Mouse (Mus musculus): Measurements from ENCODE around the gene Rbks. TPM values are rescaled to one million over a fixed set of nuclear protein-coding genes. Genes with fewer than 3 reads are reported as not detected.

The Rbks gene
- polyA plus RNA-seq, 1 experiment from 2014 or later: 2.3 TPM

DNA sequence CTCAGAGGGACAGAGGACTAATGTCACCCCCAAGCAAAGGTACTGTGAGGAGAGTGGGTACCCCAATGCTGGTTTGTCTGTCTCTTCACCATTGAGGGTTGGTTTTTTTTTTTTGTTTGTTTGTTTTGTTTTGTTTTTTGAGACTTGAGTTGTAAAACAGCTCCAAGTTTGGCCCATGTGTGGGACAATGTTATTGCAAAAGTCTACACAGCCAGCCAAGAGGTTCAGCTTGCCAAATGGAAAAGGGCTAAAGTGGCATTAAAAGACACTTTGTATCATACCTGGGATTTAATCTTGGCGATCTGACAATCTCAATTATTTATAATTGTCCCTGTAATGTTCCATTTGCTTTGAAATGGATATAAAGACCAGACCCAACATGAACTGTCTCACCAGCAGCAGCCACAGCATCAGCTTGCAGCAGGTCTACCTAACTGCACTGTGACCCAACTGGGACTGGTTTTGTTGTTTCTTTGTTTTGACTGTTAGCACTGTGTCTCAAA is 41.7 kb downstream of the Rbks start:
- H3K9me3 ChIP-seq (ENCODE audit: control insufficient read depth, low read length): no peaks in the 10 kb centered on the region
- ATAC-seq (ENCODE audit: low FRiP score) (no peak), DNase-seq (ENCODE audit: low spot score) (no peak)
- H3K4me3 ChIP-seq (replicated peaks; ENCODE audit: low read length): no peak overlapping the region
- no peak overlapping the region for H3K9ac ChIP-seq
- H3K4me2 ChIP-seq (replicated peaks): no peak overlapping the region
- WGBS: 88% methylated on average over 1 of the region's 1 CpGs
- H3K4me1 ChIP-seq (replicated peaks; ENCODE audit: control insufficient read depth, insufficient read depth, low read length): no peaks in the 10 kb centered on the region
- no peaks in the 10 kb centered on the region; the same call in 1 of the 2 replicates for H3K36me3 ChIP-seq (replicated peaks; ENCODE audit: control insufficient read depth, insufficient read depth)
- no peaks in the 10 kb centered on the region for H3K27me3 ChIP-seq (ENCODE audit: control insufficient read depth, insufficient read depth, low read length)
- H3K27ac ChIP-seq: no peak overlapping the region

- no peaks in the 10 kb centered on the region for H3K36me3 ChIP-seq (replicated peaks; ENCODE audit: control insufficient read depth, insufficient read depth)
- no peaks in the 10 kb centered on the region for H3K4me1 ChIP-seq (replicated peaks; ENCODE audit: control insufficient read depth, insufficient read depth, low read length)
- no peaks in the 10 kb centered on the region for H3K27me3 ChIP-seq (ENCODE audit: control insufficient read depth, insufficient read depth, low read length)
- no peak overlapping the region for H3K4me2 ChIP-seq (replicated peaks)
- WGBS: 90% methylated on average over 2 of the region's 2 CpGs
- H3K4me3 ChIP-seq (replicated peaks; ENCODE audit: low read length): no peak overlapping the region
- ATAC-seq (ENCODE audit: low FRiP score): no peak
- H3K9me3 ChIP-seq (ENCODE audit: control insufficient read depth, low read length): no peaks in the 10 kb centered on the region
- no peak overlapping the region for H3K9ac ChIP-seq
- H3K27ac ChIP-seq: no peak overlapping the region
- DNase-seq (ENCODE audit: low spot score): no peak
Measured at GRCm38 (mm10) chr5:31650518-31651288, 46.7 kb downstream of the Rbks start.

GRCm38 (mm10) chr5:31647327-31647726 is 50.1 kb downstream of the Rbks start:
- Histone ChIP-seq H3K27me3 (ENCODE audit: control insufficient read depth, insufficient read depth, low read length) (no peaks in the 10 kb centered on the region), H3K9me3 (ENCODE audit: control insufficient read depth, low read length) (no peaks in the 10 kb centered on the region), H3K4me1 (replicated peaks; ENCODE audit: control insufficient read depth, insufficient read depth, low read length) (no peaks in the 10 kb centered on the region), H3K9ac (no peak overlapping the region), H3K36me3 (replicated peaks; ENCODE audit: control insufficient read depth, insufficient read depth) (0 out of 2 replicates have a peak, but pooled peaks cover 3% of the 10 kb centered on the region), H3K4me3 (replicated peaks; ENCODE audit: low read length) (no peak overlapping the region), H3K4me2 (replicated peaks) (no peak overlapping the region), H3K27ac (no peak overlapping the region)
- ATAC-seq (ENCODE audit: low FRiP score): no peak
- 83% methylated on average over 2 of the region's 2 CpGs for WGBS
- DNase-seq (ENCODE audit: low spot score): no peak

- Histone ChIP-seq H3K4me1 (replicated peaks; ENCODE audit: control insufficient read depth, insufficient read depth, low read length) (no peaks in the 10 kb centered on the region), H3K9ac (no peak overlapping the region), H3K4me3 (replicated peaks; ENCODE audit: low read length) (no peak overlapping the region), H3K4me2 (replicated peaks) (no peak overlapping the region), H3K27ac (no peak overlapping the region), H3K9me3 (ENCODE audit: control insufficient read depth, low read length) (no peaks in the 10 kb centered on the region), H3K36me3 (replicated peaks; ENCODE audit: control insufficient read depth, insufficient read depth) (0 out of 2 replicates have a peak, but pooled peaks cover 3% of the 10 kb centered on the region), H3K27me3 (ENCODE audit: control insufficient read depth, insufficient read depth, low read length) (no peaks in the 10 kb centered on the region)
- DNase-seq (ENCODE audit: low spot score): no peak
- ATAC-seq (ENCODE audit: low FRiP score): no peak
- 90% methylated on average over 6 of the region's 6 CpGs for WGBS
Measured at GRCm38 (mm10) chr5:31646574-31646973, 50.9 kb downstream of the Rbks start.

DNA sequence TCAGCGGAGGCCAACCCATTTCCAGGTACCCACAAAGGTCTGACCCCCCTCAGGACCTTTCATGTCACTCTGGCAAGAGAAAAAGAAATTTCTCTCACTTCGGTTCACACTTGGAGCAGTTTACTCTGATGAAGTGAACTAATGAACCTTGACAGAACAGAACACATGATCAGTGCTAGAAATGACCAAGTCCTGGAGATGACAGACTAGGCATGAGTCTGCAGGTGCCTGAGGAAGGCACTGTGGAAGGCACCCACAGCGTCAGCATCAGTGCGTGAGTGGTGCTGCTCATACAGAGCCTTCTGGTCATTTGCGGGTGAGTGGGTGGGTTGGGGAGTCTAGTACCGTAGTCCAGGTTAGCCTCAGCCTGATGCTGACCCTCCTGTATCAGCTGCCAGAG is 51.6 kb downstream of the Rbks start:
- Histone ChIP-seq H3K9me3 (ENCODE audit: control insufficient read depth, low read length) (no peaks in the 10 kb centered on the region), H3K4me1 (replicated peaks; ENCODE audit: control insufficient read depth, insufficient read depth, low read length) (no peaks in the 10 kb centered on the region), H3K36me3 (replicated peaks; ENCODE audit: control insufficient read depth, insufficient read depth) (peaks cover 3% of the 10 kb centered on the region; the same call in 1 of the 2 replicates), H3K27me3 (ENCODE audit: control insufficient read depth, insufficient read depth, low read length) (no peaks in the 10 kb centered on the region), H3K4me3 (replicated peaks; ENCODE audit: low read length) (no peak overlapping the region), H3K9ac (no peak overlapping the region), H3K4me2 (replicated peaks) (no peak overlapping the region), H3K27ac (no peak overlapping the region)
- no peak for DNase-seq (ENCODE audit: low spot score)
- WGBS: 93% methylated on average over 6 of the region's 6 CpGs
- no peak for ATAC-seq (ENCODE audit: low FRiP score)

DNA sequence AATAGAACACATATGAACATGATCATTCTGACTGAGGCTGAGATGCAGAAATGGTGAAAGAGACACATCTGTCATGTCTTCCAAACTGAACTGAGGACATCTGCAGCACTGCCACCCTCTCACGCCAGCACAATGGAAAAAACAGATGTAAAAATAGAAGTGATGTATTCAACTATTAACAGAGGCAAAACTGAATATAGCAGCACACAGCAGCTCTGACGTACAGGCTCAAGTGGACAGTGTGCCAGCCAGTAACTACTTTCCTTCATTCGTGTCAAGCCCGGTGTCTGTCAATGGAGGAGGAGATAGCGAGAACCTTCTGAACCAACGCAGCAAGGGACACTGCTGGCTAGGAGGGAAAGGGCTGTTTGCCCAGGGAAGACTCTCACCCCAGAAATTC is 52.6 kb downstream of the Rbks start:
- 89% methylated on average over 6 of the region's 6 CpGs for WGBS
- DNase-seq (ENCODE audit: low spot score) (no peak), ATAC-seq (ENCODE audit: low FRiP score) (no peak)
- Histone ChIP-seq H3K27ac (no peak overlapping the region), H3K4me3 (replicated peaks; ENCODE audit: low read length) (no peak overlapping the region), H3K27me3 (ENCODE audit: control insufficient read depth, insufficient read depth, low read length) (no peaks in the 10 kb centered on the region), H3K36me3 (replicated peaks; ENCODE audit: control insufficient read depth, insufficient read depth) (peaks cover 3% of the 10 kb centered on the region; the same call in 1 of the 2 replicates), H3K4me1 (replicated peaks; ENCODE audit: control insufficient read depth, insufficient read depth, low read length) (no peaks in the 10 kb centered on the region), H3K4me2 (replicated peaks) (no peak overlapping the region), H3K9ac (no peak overlapping the region), H3K9me3 (ENCODE audit: control insufficient read depth, low read length) (no peaks in the 10 kb centered on the region)

- Histone ChIP-seq H3K4me3 (replicated peaks; ENCODE audit: low read length) (no peak overlapping the region), H3K36me3 (replicated peaks; ENCODE audit: control insufficient read depth, insufficient read depth) (peaks cover 3% of the 10 kb centered on the region; the same call in 1 of the 2 replicates), H3K27me3 (ENCODE audit: control insufficient read depth, insufficient read depth, low read length) (no peaks in the 10 kb centered on the region), H3K9ac (no peak overlapping the region), H3K27ac (no peak overlapping the region), H3K4me1 (replicated peaks; ENCODE audit: control insufficient read depth, insufficient read depth, low read length) (no peaks in the 10 kb centered on the region), H3K9me3 (ENCODE audit: control insufficient read depth, low read length) (no peaks in the 10 kb centered on the region), H3K4me2 (replicated peaks) (no peak overlapping the region)
- ATAC-seq (ENCODE audit: low FRiP score): no peak
- 87% methylated on average over 4 of the region's 4 CpGs for WGBS
- DNase-seq (ENCODE audit: low spot score): no peak
Measured at GRCm38 (mm10) chr5:31644272-31644671, 53.2 kb downstream of the Rbks start.

GRCm38 (mm10) chr5:31642300-31642699 is 55.1 kb downstream of the Rbks start:
- WGBS: 91% methylated on average over 3 of the region's 3 CpGs
- no peak for ATAC-seq (ENCODE audit: low FRiP score)
- Histone ChIP-seq H3K4me2 (replicated peaks) (no peak overlapping the region), H3K27ac (no peak overlapping the region), H3K9ac (no peak overlapping the region), H3K4me3 (replicated peaks; ENCODE audit: low read length) (no peak overlapping the region), H3K36me3 (replicated peaks; ENCODE audit: control insufficient read depth, insufficient read depth) (peaks cover 3% of the 10 kb centered on the region; the same call in 1 of the 2 replicates), H3K4me1 (replicated peaks; ENCODE audit: control insufficient read depth, insufficient read depth, low read length) (no peaks in the 10 kb centered on the region), H3K9me3 (ENCODE audit: control insufficient read depth, low read length) (no peaks in the 10 kb centered on the region), H3K27me3 (ENCODE audit: control insufficient read depth, insufficient read depth, low read length) (no peaks in the 10 kb centered on the region)
- no peak for DNase-seq (ENCODE audit: low spot score)

GRCm38 (mm10) chr5:31640542-31640941 is 56.9 kb downstream of the Rbks start:
- Histone ChIP-seq H3K27me3 (ENCODE audit: control insufficient read depth, insufficient read depth, low read length) (no peaks in the 10 kb centered on the region), H3K9ac (no peak overlapping the region), H3K4me1 (replicated peaks; ENCODE audit: control insufficient read depth, insufficient read depth, low read length) (no peaks in the 10 kb centered on the region; the same call in 1 of the 2 replicates), H3K27ac (no peak overlapping the region), H3K9me3 (ENCODE audit: control insufficient read depth, low read length) (no peaks in the 10 kb centered on the region), H3K4me2 (replicated peaks) (no peak overlapping the region), H3K36me3 (replicated peaks; ENCODE audit: control insufficient read depth, insufficient read depth) (peaks cover 3% of the 10 kb centered on the region; the same call in 1 of the 2 replicates), H3K4me3 (replicated peaks; ENCODE audit: low read length) (no peak overlapping the region)
- ATAC-seq (ENCODE audit: low FRiP score) (no peak), DNase-seq (ENCODE audit: low spot score) (no peak)
- 89% methylated on average over 2 of the region's 2 CpGs for WGBS

All from hindbrain, embryonic 14.5 days (tissue).